Mouse (Mus musculus): ENCODE results near the gene Ppil6. TPM values are rescaled to one million over a fixed set of nuclear protein-coding genes. Genes with fewer than 3 reads are reported as not detected.

The Ppil6 gene
- total RNA-seq, 2 experiments from 2014 or later: not detected

- no peak for ATAC-seq (replicated peaks; ENCODE audit: poor library complexity, severe bottlenecking)
Measured at GRCm38 (mm10) chr10:41561701-41562395, 71.6 kb downstream of the Ppil6 start.

Other genes starting within 250 kb of the Ppil6 start
- 25.2 and 28.1 TPM in 2 replicates for gene Fig4, start 187.2 kb upstream of the Ppil6 start, total RNA-seq (2014; fragmentation: Nextera tagmentation)
- gene Fig4, start 187.2 kb upstream of the Ppil6 start, total RNA-seq (2017): 34.8 and 48.5 TPM in 2 replicates
- gene Ak9, start 186.5 kb upstream of the Ppil6 start, total RNA-seq (2014; fragmentation: Nextera tagmentation): not detected in 2 replicates
- not detected in 2 replicates for gene Ak9, start 186.5 kb upstream of the Ppil6 start, total RNA-seq (2017)
- 11.4 and 14.1 TPM in 2 replicates for gene Zbtb24, start 40.1 kb upstream of the Ppil6 start, total RNA-seq (2014; fragmentation: Nextera tagmentation)
- gene Zbtb24, start 40.1 kb upstream of the Ppil6 start, total RNA-seq (2017): 17.2 and 18.1 TPM in 2 replicates
- gene Mical1, start 14.1 kb upstream of the Ppil6 start, total RNA-seq (2014; fragmentation: Nextera tagmentation): 74.8 and 105 TPM in 2 replicates
- 32.2 and 49.3 TPM in 2 replicates for gene Mical1, start 14.1 kb upstream of the Ppil6 start, total RNA-seq (2017)
- gene Smpd2, start 70 bp upstream of the Ppil6 start, total RNA-seq (2014; fragmentation: Nextera tagmentation): 23.0 and 24.4 TPM in 2 replicates
- gene Smpd2, start 70 bp upstream of the Ppil6 start, total RNA-seq (2017): 10.1 and 13.0 TPM in 2 replicates
- gene Cd164, start 29.0 kb downstream of the Ppil6 start, total RNA-seq (2014; fragmentation: Nextera tagmentation): 140 and 168 TPM in 2 replicates
- gene Cd164, start 29.0 kb downstream of the Ppil6 start, total RNA-seq (2017): 169 and 206 TPM in 2 replicates
- 9.7 TPM in 1 of 2 replicates, not detected in the other for gene Ccdc162, start 226.2 kb downstream of the Ppil6 start, total RNA-seq (2014; fragmentation: Nextera tagmentation)
- gene Ccdc162, start 226.2 kb downstream of the Ppil6 start, total RNA-seq (2017): 0.05 and 0.56 TPM in 2 replicates